In genomic region chr12:109085674-109086073, GRCm38 (mm10) we compare ENCODE assay signal across 8 mouse cellular contexts. TPM values are rescaled to one million over a fixed set of nuclear protein-coding genes. Genes with fewer than 3 reads are reported as not detected.
DNase-seq lines count a peak whose midpoint lies in the region; ATAC-seq lines count a peak whose summit lies in the region.
"Had no signal": no experiment of that assay in that cellular context is flagged by ENCODE, and none has a peak within 500 bp of the region (broad histone marks: within the 10 kb centered on the region; RNA-seq: fewer than 3 reads in every experiment).

No protein-coding gene starts in this region.

- no peak overlapping the region; the same call in 1 of the 2 replicates for H3K27ac ChIP-seq in hindbrain, embryonic 16.5 days (ENCODE audit: low read depth, low read length)
- H3K27ac ChIP-seq in kidney, embryonic 14.5 days (ENCODE audit: low read depth, low read length), result no peak overlapping the region
- H3K27ac ChIP-seq: limb, embryonic 12.5 days had no signal

- DNase-seq in retina, postnatal 1 day, result peak; percentile 93
- DNase-seq in retina, embryonic 14.5 days (ENCODE audit: low spot score), result no peak
- DNase-seq in cerebellum, adult 9-11 months, result peak; percentile 94
- peak; percentile 59 for DNase-seq in telencephalon, adult 2 months (ENCODE audit: low read depth, low spot score)
- no peak for DNase-seq in thymus, postnatal 10 days (ENCODE audit: low spot score in 2 of 2)

- ATAC-seq in hindbrain, embryonic 16.5 days, result peak; percentile 84
- ATAC-seq in kidney, embryonic 14.5 days (ENCODE audit: low FRiP score, low TSS enrichment), result no peak

- no peaks in the 10 kb centered on the region for H3K36me3 ChIP-seq in hindbrain, embryonic 16.5 days (ENCODE audit: control insufficient read depth, insufficient read depth, low read length)
- H3K36me3 ChIP-seq in kidney, embryonic 14.5 days (ENCODE audit: control insufficient read depth, insufficient read depth, low read length), result no peaks in the 10 kb centered on the region
- H3K36me3 ChIP-seq: limb, embryonic 12.5 days had no signal

- no peaks in the 10 kb centered on the region for H3K27me3 ChIP-seq in hindbrain, embryonic 16.5 days (replicated peaks; ENCODE audit: control insufficient read depth, insufficient read depth, low read length)
- H3K27me3 ChIP-seq in kidney, embryonic 14.5 days (ENCODE audit: control insufficient read depth, insufficient read depth, low read length), result no peaks in the 10 kb centered on the region
- H3K27me3 ChIP-seq: limb, embryonic 12.5 days had no signal

- no peaks in the 10 kb centered on the region for H3K9me3 ChIP-seq in hindbrain, embryonic 16.5 days (ENCODE audit: control insufficient read depth, low read length)
- no peaks in the 10 kb centered on the region for H3K9me3 ChIP-seq in kidney, embryonic 14.5 days (ENCODE audit: control insufficient read depth, low read length)
- H3K9me3 ChIP-seq: limb, embryonic 12.5 days had no signal

- H3K9ac ChIP-seq in hindbrain, embryonic 16.5 days (ENCODE audit: low read depth, low read length), result 0 out of 2 replicates have a peak overlapping the region, but pooled peaks have one; percentile 12
- H3K9ac ChIP-seq in kidney, embryonic 14.5 days (ENCODE audit: low read depth, low read length), result no peak overlapping the region
- H3K9ac ChIP-seq: limb, embryonic 12.5 days had no signal

- peaks cover 11% of the 10 kb centered on the region for H3K4me1 ChIP-seq in hindbrain, embryonic 16.5 days (ENCODE audit: control insufficient read depth, insufficient read depth, low read depth, low read length)
- H3K4me1 ChIP-seq in kidney, embryonic 14.5 days (ENCODE audit: control insufficient read depth, insufficient read depth, low read length), result no peaks in the 10 kb centered on the region
- H3K4me1 ChIP-seq: limb, embryonic 12.5 days had no signal

- H3K4me2 ChIP-seq in hindbrain, embryonic 16.5 days (ENCODE audit: low read length), result no peak overlapping the region
- H3K4me2 ChIP-seq in kidney, embryonic 14.5 days (replicated peaks; ENCODE audit: low read depth, low read length), result no peak overlapping the region
- H3K4me2 ChIP-seq: limb, embryonic 12.5 days had no signal

- 39% methylated on average over 8 of the region's 8 CpGs for WGBS in hindbrain, embryonic 16.5 days
- 84% methylated on average over 8 of the region's 8 CpGs for WGBS in kidney, embryonic 14.5 days

- H3K4me3 ChIP-seq in hindbrain, embryonic 16.5 days (ENCODE audit: low read length), result no peak overlapping the region
- no peak overlapping the region for H3K4me3 ChIP-seq in kidney, embryonic 14.5 days (ENCODE audit: low read length)
- H3K4me3 ChIP-seq: limb, embryonic 12.5 days had no signal

RNA-seq across cellular contexts. Expression of gene Begain, which starts 17.7 kb away (rescaled TPM):
- 22.4 and 27.0 TPM in 2 replicates for polyA plus RNA-seq in hindbrain, embryonic 16.5 days (2015; fragmentation: Nextera tagmentation; extraction: Ambion mirVana)
- 5.7 and 6.2 TPM in 2 replicates for polyA plus RNA-seq in kidney, embryonic 14.5 days (2014; fragmentation: Nextera tagmentation; extraction: Ambion mirVana)

Comparison
In these comparisons a context has a peak if more than half of its experiments do, and no peak if none do; other contexts are left out.
1. DNase-seq: peak in retina, postnatal 1 day (single experiment), cerebellum, adult 9-11 months (single experiment) and telencephalon, adult 2 months (single experiment); none in retina, embryonic 14.5 days (single experiment) and thymus, postnatal 10 days (0 of 2).